Mouse (Mus musculus) heart, adult 2 months (tissue): Measurements from ENCODE around the gene Prkch.

Experiments
- CTCF ChIP-seq: fragments of 200-600 bp; IDR thresholded peaks from 2 replicates; pipeline ENCODE4 v1.8.1; 2022; ENCODE audit warnings: antibody characterized with exemption, mild to moderate bottlenecking, moderate library complexity
- EP300 ChIP-seq: fragments of 200-500 bp; IDR thresholded peaks from 2 replicates; pipeline ENCODE4 v1.6.1; 2011; ENCODE audit warnings: low read depth, low read length, control low read depth; ENCODE audit not compliant: insufficient read depth

DNA sequence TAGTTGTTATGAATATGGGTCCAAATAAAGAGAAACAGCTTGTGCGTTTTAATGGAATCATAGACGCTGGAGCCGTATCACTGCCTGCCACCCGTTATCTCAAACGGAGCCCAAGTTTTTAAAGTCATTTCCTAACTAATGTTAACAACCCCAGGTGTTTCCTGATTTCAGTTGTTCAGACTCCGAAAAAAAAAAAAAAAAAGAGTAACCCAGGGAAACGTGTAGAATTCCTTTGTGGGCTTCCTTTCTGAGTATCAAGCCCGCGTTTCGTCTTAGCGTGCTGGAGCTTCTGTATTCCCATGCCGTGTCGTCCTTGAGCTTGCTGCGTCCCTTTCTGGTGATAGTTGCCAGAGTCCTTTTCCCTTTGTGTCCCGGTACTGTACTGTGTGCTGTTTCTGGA, 10.0 kb upstream of the Prkch start:
- TF ChIP-seq CTCF = no peak
- TF ChIP-seq EP300 = 0 out of 2 replicates have a peak, but pooled peaks have one; percentile 11
